Mouse (Mus musculus): ENCODE data around the gene Rimbp2. TPM values are rescaled to one million over a fixed set of nuclear protein-coding genes. Genes with fewer than 3 reads are reported as not detected.

Rimbp2 gene
- polyA plus RNA-seq, 1 experiment, result 32.0 TPM

GRCm38 (mm10) chr5:128807408-128807807 lies 145.9 kb downstream of the Rimbp2 start:
- DNase-seq (ENCODE audit: low read depth), result peak; percentile 60

GRCm38 (mm10) chr5:128806296-128806998 lies 146.8 kb downstream of the Rimbp2 start:
- DNase-seq (ENCODE audit: low read depth), result peak; percentile 87

More at GRCm38 (mm10) chr5:128807408-128807807, 145.9 kb downstream of the Rimbp2 start:
- TF ChIP-seq CTCF (IDR thresholded peaks at IDR 0.05; ENCODE audit: borderline replicate concordance, extremely low read depth, insufficient read depth, insufficient read length) (no peak), POLR2A (IDR thresholded peaks at IDR 0.05; ENCODE audit: borderline replicate concordance, extremely low read depth, insufficient read depth, insufficient read length, poor library complexity, severe bottlenecking) (no peak)

GRCm38 (mm10) chr5:128805092-128805491 lies 148.2 kb downstream of the Rimbp2 start:
- TF ChIP-seq POLR2A (IDR thresholded peaks at IDR 0.05; ENCODE audit: borderline replicate concordance, extremely low read depth, insufficient read depth, insufficient read length, poor library complexity, severe bottlenecking) (no peak), CTCF (IDR thresholded peaks at IDR 0.05; ENCODE audit: borderline replicate concordance, extremely low read depth, insufficient read depth, insufficient read length) (no peak)
- no peak for DNase-seq (ENCODE audit: low read depth)

More at GRCm38 (mm10) chr5:128806296-128806998, 146.8 kb downstream of the Rimbp2 start:
- no peak for TF ChIP-seq CTCF (IDR thresholded peaks at IDR 0.05; ENCODE audit: borderline replicate concordance, extremely low read depth, insufficient read depth, insufficient read length)
- no peak for TF ChIP-seq POLR2A (IDR thresholded peaks at IDR 0.05; ENCODE audit: borderline replicate concordance, extremely low read depth, insufficient read depth, insufficient read length, poor library complexity, severe bottlenecking)

- no peak for TF ChIP-seq POLR2A (IDR thresholded peaks at IDR 0.05; ENCODE audit: borderline replicate concordance, extremely low read depth, insufficient read depth, insufficient read length, poor library complexity, severe bottlenecking)
- no peak for DNase-seq (ENCODE audit: low read depth)
These were observed 152.7 kb downstream of the Rimbp2 start for GRCm38 (mm10) chr5:128800592-128800991.

DNA sequence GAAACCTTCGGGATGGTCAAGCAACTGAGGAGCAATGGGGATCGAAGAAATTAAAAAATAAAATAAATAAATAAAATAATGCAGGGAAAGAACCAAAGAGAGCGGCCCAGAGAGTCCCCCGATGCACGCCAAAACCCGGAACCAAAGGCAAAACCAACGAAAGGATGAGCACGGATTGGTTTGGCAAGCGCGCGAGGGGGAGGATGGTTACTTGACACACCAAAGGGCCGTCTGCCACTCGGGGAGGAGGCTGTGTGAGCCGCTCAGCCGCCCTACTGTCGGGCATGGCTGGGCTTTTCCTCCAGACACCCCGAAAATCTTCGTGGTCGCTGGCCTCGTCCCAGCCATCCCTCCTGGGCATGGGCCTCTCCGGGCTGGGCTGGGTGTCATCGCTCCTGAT lies 171.7 kb downstream of the Rimbp2 start:
- TF ChIP-seq CTCF (IDR thresholded peaks at IDR 0.05; ENCODE audit: borderline replicate concordance, extremely low read depth, insufficient read depth, insufficient read length), result no peak
- TF ChIP-seq POLR2A (IDR thresholded peaks at IDR 0.05; ENCODE audit: borderline replicate concordance, extremely low read depth, insufficient read depth, insufficient read length, poor library complexity, severe bottlenecking), result no peak

DNA sequence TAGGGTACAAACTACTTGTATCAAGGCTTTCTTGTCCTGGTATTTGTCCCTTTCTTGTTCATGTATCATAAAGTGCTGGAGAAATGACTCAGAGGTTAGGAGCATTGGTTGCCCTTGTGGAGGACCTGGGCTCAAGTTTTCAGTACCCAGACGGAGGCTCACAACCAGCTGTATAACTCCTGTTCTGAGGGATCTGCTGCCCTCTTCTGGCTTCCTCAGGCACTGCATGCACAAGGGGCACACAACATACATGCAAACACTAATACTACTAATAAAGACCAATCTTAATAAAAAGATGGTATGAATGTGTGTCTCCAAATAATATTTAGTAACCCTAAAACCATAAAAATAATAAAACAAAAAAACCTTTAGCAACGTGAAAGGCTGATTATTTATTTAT lies 176.9 kb downstream of the Rimbp2 start:
- DNase-seq (ENCODE audit: low read depth), result no peak
- TF ChIP-seq POLR2A (IDR thresholded peaks at IDR 0.05; ENCODE audit: borderline replicate concordance, extremely low read depth, insufficient read depth, insufficient read length, poor library complexity, severe bottlenecking) (no peak), CTCF (IDR thresholded peaks at IDR 0.05; ENCODE audit: borderline replicate concordance, extremely low read depth, insufficient read depth, insufficient read length) (peak; percentile 39; the same call in 1 of the 2 replicates)

More for the DNA sequence above, 171.7 kb downstream of the Rimbp2 start:
- DNase-seq (ENCODE audit: low read depth), result no peak

GRCm38 (mm10) chr5:128769026-128769631 lies 184.2 kb downstream of the Rimbp2 start:
- peak; percentile 42 for DNase-seq (ENCODE audit: low read depth)
- no peak for TF ChIP-seq POLR2A (IDR thresholded peaks at IDR 0.05; ENCODE audit: borderline replicate concordance, extremely low read depth, insufficient read depth, insufficient read length, poor library complexity, severe bottlenecking)
- no peak for TF ChIP-seq CTCF (IDR thresholded peaks at IDR 0.05; ENCODE audit: borderline replicate concordance, extremely low read depth, insufficient read depth, insufficient read length)

DNA sequence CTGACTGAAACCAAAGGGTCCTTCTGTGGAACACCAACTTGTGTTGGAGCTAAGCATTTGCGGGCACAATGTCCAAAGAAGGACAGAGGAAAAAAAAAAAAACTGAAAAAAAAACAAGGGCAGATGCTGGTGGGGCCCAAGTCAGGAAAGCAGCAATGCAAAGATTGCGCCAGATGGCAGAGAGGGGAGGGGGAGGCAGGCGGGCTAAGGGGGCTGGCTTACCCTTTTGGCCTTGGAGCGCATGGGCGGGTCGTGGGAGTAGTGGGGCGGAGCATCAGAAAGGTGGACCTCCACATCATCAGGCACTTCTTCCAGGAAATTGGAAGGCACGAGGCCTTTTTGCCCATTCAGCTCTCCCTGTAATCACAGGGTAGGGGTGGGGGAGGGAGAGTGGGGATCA lies 192.2 kb downstream of the Rimbp2 start:
- TF ChIP-seq CTCF (IDR thresholded peaks at IDR 0.05; ENCODE audit: borderline replicate concordance, extremely low read depth, insufficient read depth, insufficient read length), result no peak
- no peak for TF ChIP-seq POLR2A (IDR thresholded peaks at IDR 0.05; ENCODE audit: borderline replicate concordance, extremely low read depth, insufficient read depth, insufficient read length, poor library complexity, severe bottlenecking)
- no peak for DNase-seq (ENCODE audit: low read depth)

DNA sequence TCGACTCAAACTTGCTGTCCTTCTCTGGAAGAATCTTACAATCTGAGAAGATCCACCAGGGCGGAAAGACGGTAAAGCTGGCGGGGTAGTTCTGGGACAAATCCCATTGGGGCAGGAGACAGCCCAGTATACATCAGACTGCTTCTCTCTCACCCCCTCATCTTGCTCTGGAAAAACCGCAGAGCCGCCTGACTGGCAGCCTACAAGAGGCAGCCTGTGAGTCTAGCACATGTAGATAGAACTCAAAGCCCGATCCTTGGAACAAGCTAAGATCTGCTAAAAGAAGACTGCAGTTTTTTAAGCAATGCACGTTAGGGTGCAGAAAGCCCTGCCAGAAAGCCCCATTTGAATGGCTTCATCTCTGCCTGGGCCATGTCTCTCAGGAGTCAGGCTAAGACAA lies 207.0 kb downstream of the Rimbp2 start:
- peak; percentile 10 for DNase-seq (ENCODE audit: low read depth)
- no peak for TF ChIP-seq CTCF (IDR thresholded peaks at IDR 0.05; ENCODE audit: borderline replicate concordance, extremely low read depth, insufficient read depth, insufficient read length)
- TF ChIP-seq POLR2A (IDR thresholded peaks at IDR 0.05; ENCODE audit: borderline replicate concordance, extremely low read depth, insufficient read depth, insufficient read length, poor library complexity, severe bottlenecking), result no peak

GRCm38 (mm10) chr5:128745206-128745605 lies 208.1 kb downstream of the Rimbp2 start:
- TF ChIP-seq POLR2A (IDR thresholded peaks at IDR 0.05; ENCODE audit: borderline replicate concordance, extremely low read depth, insufficient read depth, insufficient read length, poor library complexity, severe bottlenecking) (no peak), CTCF (IDR thresholded peaks at IDR 0.05; ENCODE audit: borderline replicate concordance, extremely low read depth, insufficient read depth, insufficient read length) (no peak)
- no peak for DNase-seq (ENCODE audit: low read depth)

- no peak for TF ChIP-seq POLR2A (IDR thresholded peaks at IDR 0.05; ENCODE audit: borderline replicate concordance, extremely low read depth, insufficient read depth, insufficient read length, poor library complexity, severe bottlenecking)
- TF ChIP-seq CTCF (IDR thresholded peaks at IDR 0.05; ENCODE audit: borderline replicate concordance, extremely low read depth, insufficient read depth, insufficient read length), result no peak
- no peak for DNase-seq (ENCODE audit: low read depth)
These were observed 208.9 kb downstream of the Rimbp2 start for GRCm38 (mm10) chr5:128744351-128744750.

DNA sequence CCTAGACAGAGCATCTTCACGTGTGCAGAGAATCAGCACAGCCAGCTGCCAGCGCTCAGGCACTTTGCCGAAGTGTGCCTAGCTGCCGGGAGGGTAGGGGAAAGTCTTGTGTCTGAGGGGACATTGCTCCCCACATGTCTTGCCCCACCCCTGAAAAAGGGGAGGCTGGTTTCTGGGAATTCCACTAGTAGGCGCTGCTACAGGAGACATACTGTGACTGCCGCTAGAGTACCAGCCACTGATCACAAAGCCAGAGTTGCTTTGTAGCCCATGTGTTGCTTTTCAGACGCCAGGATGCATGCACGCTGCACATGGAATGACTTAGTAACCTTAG lies 213.5 kb downstream of the Rimbp2 start:
- peak; percentile 35 for DNase-seq (ENCODE audit: low read depth)
- TF ChIP-seq POLR2A (IDR thresholded peaks at IDR 0.05; ENCODE audit: borderline replicate concordance, extremely low read depth, insufficient read depth, insufficient read length, poor library complexity, severe bottlenecking) (no peak), CTCF (IDR thresholded peaks at IDR 0.05; ENCODE audit: borderline replicate concordance, extremely low read depth, insufficient read depth, insufficient read length) (peak; percentile 44; the same call in 1 of the 2 replicates)
